14 mouse cellular contexts compared by ENCODE assay signal in the genomic region with DNA sequence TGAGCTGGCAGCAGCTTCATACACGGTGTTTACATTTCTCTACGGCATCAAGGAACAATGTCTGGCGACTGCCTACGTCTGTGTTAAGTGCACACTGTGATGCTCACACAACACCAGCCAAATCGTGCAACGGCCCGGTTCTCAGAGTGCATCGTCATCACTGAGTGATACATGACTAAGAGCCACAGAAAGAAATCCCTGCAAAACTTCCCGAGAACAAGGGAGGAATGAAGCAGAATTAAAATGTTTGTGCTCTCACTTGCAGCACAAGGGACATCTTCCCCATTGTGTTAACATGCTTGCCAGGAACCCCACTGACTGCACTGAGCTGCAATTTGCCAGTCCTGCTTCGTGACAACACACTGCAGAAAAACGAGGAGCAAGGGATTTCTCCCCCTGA.
DNase-seq lines count a peak whose midpoint lies in the region; ATAC-seq and TF ChIP-seq lines count a peak whose summit lies in the region.
"Had no signal": no experiment of that assay in that cellular context is flagged by ENCODE, and none has a peak within 500 bp of the region (broad histone marks: within the 10 kb centered on the region; RNA-seq: fewer than 3 reads in every experiment).

No protein-coding gene starts in this region.

- DNase-seq in Muller cell, postnatal 12 days (ENCODE audit: inconsistent ontology term): peak; percentile 95
- DNase-seq in cerebellum, adult 11 months: peak; percentile 3
- peak; percentile 57 for DNase-seq in forebrain, postnatal 0 days
- no peak for DNase-seq in lung, postnatal 10 days
- DNase-seq in kidney, adult 2 months: no peak
- no peak for DNase-seq in gastrocnemius, postnatal 25 days
- DNase-seq: embryo, embryonic 11 days; liver, embryonic 13.5 days; thymus, adult 2 months had no signal

- whole genome bisulfite sequencing in forebrain, postnatal 0 days: 10% methylated on average over 11 of the region's 11 CpGs
- WGBS in midbrain, embryonic 13.5 days: 19% methylated on average over 11 of the region's 11 CpGs
- WGBS in kidney, adult 2 months: 77% methylated on average over 11 of the region's 11 CpGs

- H3K36me3 ChIP-seq in forebrain, postnatal 0 days (ENCODE audit: insufficient read depth): no peaks in the 10 kb centered on the region
- no peaks in the 10 kb centered on the region for H3K36me3 ChIP-seq in midbrain, embryonic 13.5 days
- H3K36me3 ChIP-seq in kidney, adult 2 months (ENCODE audit: control insufficient read depth, insufficient read depth, low read length): peaks cover 3% of the 10 kb centered on the region; the same call in 1 of the 2 replicates
- H3K36me3 ChIP-seq: G1E; liver, embryonic 13.5 days had no signal

- 0 out of 2 replicates have a peak overlapping the region, but pooled peaks have one; percentile 14 for H3K9ac ChIP-seq in forebrain, postnatal 0 days
- no peak overlapping the region for H3K9ac ChIP-seq in midbrain, embryonic 13.5 days (replicated peaks)
- H3K9ac ChIP-seq: heart, embryonic 12.5 days; liver, embryonic 13.5 days had no signal

- no peak for TF ChIP-seq POLR2A in kidney, adult 2 months (IDR thresholded peaks at IDR 0.05; ENCODE audit: low read depth, low read length)

- TF ChIP-seq CTCF in forebrain, postnatal 0 days (IDR thresholded peaks at IDR 0.05; ENCODE audit: low read depth): no peak
- no peak for TF ChIP-seq CTCF in kidney, adult 2 months (conservative IDR thresholded peaks at IDR 0.05; ENCODE audit: insufficient read depth, insufficient read length, low read depth, low read length)

- ATAC-seq in forebrain, postnatal 0 days: peak; percentile 63
- peak; percentile 55; the same call in 1 of the 2 replicates for ATAC-seq in midbrain, embryonic 13.5 days
- ATAC-seq: intestine, postnatal 0 days had no signal

- no peaks in the 10 kb centered on the region for H3K27me3 ChIP-seq in forebrain, postnatal 0 days (ENCODE audit: insufficient read depth, low read length)
- no peaks in the 10 kb centered on the region for H3K27me3 ChIP-seq in midbrain, embryonic 13.5 days
- H3K27me3 ChIP-seq in kidney, adult 2 months (replicated peaks; ENCODE audit: control insufficient read depth, insufficient read depth, low read length): no peaks in the 10 kb centered on the region
- H3K27me3 ChIP-seq: heart, embryonic 12.5 days; liver, embryonic 13.5 days; megakaryocyte, embryonic 14.5 days had no signal

- H3K4me3 ChIP-seq in forebrain, postnatal 0 days (ENCODE audit: low read depth, low read length): no peak overlapping the region
- H3K4me3 ChIP-seq in midbrain, embryonic 13.5 days (replicated peaks): no peak overlapping the region
- H3K4me3 ChIP-seq in kidney, adult 2 months (ENCODE audit: insufficient read depth, low read depth, low read length): no peak overlapping the region
- H3K4me3 ChIP-seq: heart, embryonic 12.5 days; liver, embryonic 13.5 days; megakaryocyte, embryonic 14.5 days had no signal

- H3K4me2 ChIP-seq in forebrain, postnatal 0 days (ENCODE audit: low read depth): peak overlapping the region; percentile 13; the same call in 1 of the 2 replicates
- H3K4me2 ChIP-seq in midbrain, embryonic 13.5 days (replicated peaks): peak overlapping the region; percentile 25
- H3K4me2 ChIP-seq: heart, embryonic 12.5 days; liver, embryonic 13.5 days had no signal

- H3K4me1 ChIP-seq in forebrain, postnatal 0 days (ENCODE audit: insufficient read depth): 0 out of 2 replicates have a peak, but pooled peaks cover 9% of the 10 kb centered on the region
- H3K4me1 ChIP-seq in midbrain, embryonic 13.5 days (replicated peaks): peaks cover 26% of the 10 kb centered on the region
- H3K4me1 ChIP-seq in kidney, adult 2 months (ENCODE audit: control insufficient read depth, insufficient read depth, low read length): no peaks in the 10 kb centered on the region
- H3K4me1 ChIP-seq: liver, embryonic 13.5 days; megakaryocyte, embryonic 14.5 days had no signal

- peak overlapping the region; percentile 57; the same call in 1 of the 2 replicates for H3K27ac ChIP-seq in forebrain, postnatal 0 days (ENCODE audit: low read depth, low read length)
- 0 out of 2 replicates have a peak overlapping the region, but pooled peaks have one; percentile 25 for H3K27ac ChIP-seq in midbrain, embryonic 13.5 days
- H3K27ac ChIP-seq in kidney, adult 2 months (ENCODE audit: insufficient read depth, low read depth, low read length): no peak overlapping the region
- H3K27ac ChIP-seq: liver, embryonic 13.5 days had no signal

- H3K9me3 ChIP-seq in forebrain, postnatal 0 days (ENCODE audit: low read length): no peaks in the 10 kb centered on the region
- no peaks in the 10 kb centered on the region for H3K9me3 ChIP-seq in midbrain, embryonic 13.5 days
- H3K9me3 ChIP-seq: heart, embryonic 12.5 days; liver, embryonic 13.5 days had no signal

Comparison
In these comparisons a context has a peak if more than half of its experiments do, and no peak if none do; other contexts are left out.
1. DNase-seq: peak in Muller cell, postnatal 12 days (single experiment), cerebellum, adult 11 months (single experiment) and forebrain, postnatal 0 days (single experiment); none in lung, postnatal 10 days (single experiment), kidney, adult 2 months (single experiment) and gastrocnemius, postnatal 25 days (single experiment).